Mouse (Mus musculus) erythroblast, adult 5-6 weeks (primary cell): ENCODE results near the gene Smco4. TPM values are rescaled to one million over a fixed set of nuclear protein-coding genes. Genes with fewer than 3 reads are reported as not detected.
"Not testable (repeated sequence)": the region's sequence is repeated elsewhere in the genome, so short reads cannot be mapped to it uniquely, and the experiment has no call there.

Experiments
- ATAC-seq: replicated peaks from 2 replicates; pipeline ENCODE4 v1.8.0; 2016; ENCODE audit warnings: moderate number of reproducible peaks, mild to moderate bottlenecking, moderate TSS enrichment, inconsistent platforms; ENCODE audit not compliant: poor library complexity, low FRiP score, severe bottlenecking
- total RNA-seq, 2 experiments: library from RNA; stranded (forward) in 1 of 2; stranded (reverse) in 1 of 2; fragments of 150-400 nt in 1 of 2; fragments of 200-764, 138-1000 nt in 1 of 2; gene quantifications; 2 replicates each; pipeline versions ENCODE4 v1.2.3 to v1.2.4; 2015 to 2017; ENCODE audit warnings: low replicate concordance in 2 of 2

The Smco4 gene
- total RNA-seq (2015; ENCODE audit: low replicate concordance) (7.1 TPM in 1 of 2 replicates, not detected in the other), total RNA-seq (2017; ENCODE audit: low replicate concordance) (2.5 TPM in 1 of 2 replicates, not detected in the other)

GRCm38 (mm10) chr9:15493235-15493924, at the start of gene Smco4:
TSS of gene Smco4 (plus strand) at chr9:15493432.
- no peak for ATAC-seq

GRCm38 (mm10) chr9:15447397-15447796, 45.8 kb upstream of the Smco4 start:
- no peak for ATAC-seq

- ATAC-seq: no peak
Observed at GRCm38 (mm10) chr9:15450921-15451320, 42.3 kb upstream of the Smco4 start.

- ATAC-seq: no peak
Observed at GRCm38 (mm10) chr9:15472256-15472655, 21.0 kb upstream of the Smco4 start.

- ATAC-seq: no peak
Observed at GRCm38 (mm10) chr9:15473206-15473605, 20.0 kb upstream of the Smco4 start.

GRCm38 (mm10) chr9:15477556-15477955, 15.7 kb upstream of the Smco4 start:
- no peak for ATAC-seq

- no peak for ATAC-seq
Observed at GRCm38 (mm10) chr9:15487682-15488424, 5.4 kb upstream of the Smco4 start.

GRCm38 (mm10) chr9:15489293-15489692, 3.9 kb upstream of the Smco4 start:
- ATAC-seq: no peak

- ATAC-seq: no peak
Observed at GRCm38 (mm10) chr9:15490331-15491100, 2.7 kb upstream of the Smco4 start.

GRCm38 (mm10) chr9:15491686-15492085, 1.5 kb upstream of the Smco4 start:
- no peak for ATAC-seq

- no peak for ATAC-seq
Observed at GRCm38 (mm10) chr9:15492401-15492800, 831 bp upstream of the Smco4 start.

- ATAC-seq: no peak
Observed at GRCm38 (mm10) chr9:15493925-15494558, 810 bp downstream of the Smco4 start.

- ATAC-seq: not testable (repeated sequence)
Observed at GRCm38 (mm10) chr9:15495281-15495680, 2.0 kb downstream of the Smco4 start.

- no peak for ATAC-seq
Observed at GRCm38 (mm10) chr9:15495921-15496577, 2.8 kb downstream of the Smco4 start.

GRCm38 (mm10) chr9:15500025-15500424, 6.8 kb downstream of the Smco4 start:
- ATAC-seq: no peak

- no peak for ATAC-seq
Observed at GRCm38 (mm10) chr9:15501319-15502256, 8.4 kb downstream of the Smco4 start.

- ATAC-seq: no peak
Observed at GRCm38 (mm10) chr9:15502476-15502875, 9.2 kb downstream of the Smco4 start.

- ATAC-seq: no peak
Observed at GRCm38 (mm10) chr9:15503307-15503706, 10.1 kb downstream of the Smco4 start.
